Mouse (Mus musculus) CD4-positive, CD25-positive, alpha-beta regulatory T cell, adult 2 months (primary cell): Measurements from ENCODE around the gene Adamts20.
"Not testable (repeated sequence)": the region's sequence is repeated elsewhere in the genome, so short reads cannot be mapped to it uniquely, and the experiment has no call there.

Source experiments
- DNase-seq: peaks from one replicate; pipeline ENCODE4 v3.0.0-alpha.2; 2012; ENCODE audit warnings: low read depth, low spot score

Adamts20 gene

DNA sequence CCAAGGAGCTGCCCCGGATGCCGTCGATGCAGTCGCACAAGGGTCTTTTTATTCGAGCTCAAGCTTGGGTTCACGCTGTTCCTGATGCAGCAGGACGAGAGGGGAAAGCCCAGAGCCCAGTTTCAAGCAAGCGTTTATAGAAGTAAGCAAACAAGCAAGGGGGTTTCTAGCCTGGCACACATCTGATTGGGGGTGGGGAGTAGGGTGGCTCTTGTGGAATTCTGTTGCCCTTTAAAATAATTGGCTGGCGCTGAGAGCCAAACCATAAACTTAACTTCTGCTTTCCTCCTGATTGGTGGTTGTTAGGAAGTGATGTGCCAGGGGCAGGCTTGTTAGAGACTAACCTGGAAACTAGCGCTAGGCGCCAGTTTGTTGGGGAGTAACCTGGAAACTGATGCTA is at the start of gene Adamts20:
TSS of gene Adamts20 (minus strand) at position 101 of the 400 bp plus-strand sequence.
- DNase-seq, result no peak

GRCm38 (mm10) chr15:94503451-94504215 is 38.4 kb upstream of the Adamts20 start:
- no peak for DNase-seq

- no peak for DNase-seq
These were observed 34.0 kb upstream of the Adamts20 start for GRCm38 (mm10) chr15:94499260-94499659.

- DNase-seq, result peak; percentile 8
These were observed 30.7 kb upstream of the Adamts20 start for GRCm38 (mm10) chr15:94495936-94496335.

- peak; percentile 9 for DNase-seq
These were observed 29.2 kb upstream of the Adamts20 start for GRCm38 (mm10) chr15:94494445-94494844.

- no peak for DNase-seq
These were observed 24.2 kb upstream of the Adamts20 start for GRCm38 (mm10) chr15:94489433-94489832.

DNA sequence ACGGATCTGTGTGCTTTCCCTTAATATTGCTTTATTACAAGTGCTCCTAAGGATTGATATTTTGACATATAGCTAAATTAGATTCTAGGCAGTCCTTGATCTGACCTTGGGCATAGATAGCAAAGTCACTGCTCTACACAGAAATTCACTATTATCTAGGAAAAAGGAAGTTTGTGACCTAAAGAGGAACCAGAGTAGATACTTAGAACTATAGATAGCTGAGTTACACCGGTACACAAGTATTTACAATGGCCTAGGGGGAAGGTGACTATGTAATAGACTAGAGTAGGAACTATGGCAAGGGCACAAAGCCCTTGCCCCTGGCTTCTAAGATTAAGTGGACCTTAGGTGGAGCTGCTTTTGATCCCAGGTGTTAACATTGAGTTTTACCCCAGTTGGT is 22.8 kb upstream of the Adamts20 start:
- not testable (repeated sequence) for DNase-seq

DNA sequence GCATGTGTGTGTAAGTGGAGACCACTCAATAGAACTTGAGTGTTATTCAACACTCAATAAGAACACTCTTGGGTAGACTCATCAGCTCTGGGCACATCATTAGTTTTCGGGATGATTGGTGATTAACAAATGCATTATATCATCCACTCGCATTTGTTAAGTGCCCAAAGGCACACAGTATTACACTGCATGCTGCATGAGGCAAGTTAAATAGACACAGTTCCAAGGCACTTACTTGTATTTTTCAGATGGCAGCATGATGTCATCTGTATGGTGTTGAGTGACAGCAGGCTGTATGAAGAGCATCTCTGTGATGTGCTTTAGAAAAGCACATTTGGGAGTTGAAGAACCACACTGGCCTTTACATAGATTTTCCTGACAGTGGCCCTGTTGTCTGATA is 17.3 kb upstream of the Adamts20 start:
- DNase-seq, result no peak

DNA sequence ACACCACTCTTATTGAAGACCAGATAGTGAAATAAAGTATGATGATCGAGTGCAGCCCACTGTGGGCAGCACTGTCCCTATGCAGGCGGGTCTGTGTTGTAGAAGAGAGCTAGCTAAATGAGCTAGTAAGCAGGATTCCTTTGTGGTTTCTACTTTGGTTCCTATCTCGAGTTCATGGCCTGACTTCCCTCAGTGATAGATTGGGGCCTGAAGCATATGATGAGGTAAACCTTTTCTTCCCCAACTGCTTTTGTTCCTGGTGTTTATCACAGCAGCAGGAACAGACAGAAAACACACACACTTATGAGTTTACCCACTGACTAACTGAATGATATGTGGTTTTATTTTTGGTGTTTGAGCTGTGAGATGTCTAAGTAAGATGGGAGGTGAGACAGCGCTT is 15.6 kb upstream of the Adamts20 start:
- no peak for DNase-seq

- no peak for DNase-seq
These were observed 15.0 kb upstream of the Adamts20 start for GRCm38 (mm10) chr15:94480248-94480647.

GRCm38 (mm10) chr15:94479513-94480136 is 14.4 kb upstream of the Adamts20 start:
- DNase-seq, result no peak

DNA sequence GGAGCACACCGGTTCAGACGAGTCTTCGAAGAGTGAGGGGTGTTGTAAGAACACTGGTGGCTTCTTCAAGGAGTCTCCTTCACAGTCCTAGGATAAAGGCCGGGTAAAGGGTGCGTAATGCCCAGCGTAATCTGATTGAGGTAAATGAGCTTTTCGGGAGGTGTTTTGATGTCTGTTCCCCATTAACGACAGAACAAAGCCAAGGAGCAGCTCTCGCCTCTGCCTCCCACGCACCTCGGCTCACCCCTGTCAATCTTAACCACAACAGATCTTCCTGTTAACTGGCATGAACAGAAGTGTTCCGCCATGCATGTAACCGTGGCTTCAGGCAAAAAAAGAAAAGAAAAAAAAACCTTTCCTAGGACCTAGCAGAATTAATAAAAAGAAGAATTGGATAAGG is 13.5 kb upstream of the Adamts20 start:
- peak; percentile 73 for DNase-seq

DNA sequence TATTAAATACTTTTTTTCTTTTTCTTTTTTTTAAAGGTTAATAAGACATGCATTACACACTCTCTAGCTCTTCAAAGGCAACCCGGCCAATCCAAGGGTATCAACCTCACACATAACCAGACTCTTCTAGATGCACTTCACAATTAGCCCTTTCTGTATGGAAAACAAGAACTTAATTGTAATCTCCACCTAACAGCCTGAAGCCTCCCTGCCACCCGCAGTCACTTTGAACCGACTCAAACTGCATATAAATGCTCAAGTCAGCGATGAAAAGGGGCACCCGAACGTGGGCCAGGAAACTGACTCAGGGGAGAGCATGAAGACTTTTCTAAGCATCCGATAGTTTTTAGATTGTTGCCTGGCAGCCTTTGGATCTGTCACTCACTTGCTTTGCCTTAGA is 12.1 kb upstream of the Adamts20 start:
- no peak for DNase-seq

GRCm38 (mm10) chr15:94475975-94476374 is 10.8 kb upstream of the Adamts20 start:
- no peak for DNase-seq

DNA sequence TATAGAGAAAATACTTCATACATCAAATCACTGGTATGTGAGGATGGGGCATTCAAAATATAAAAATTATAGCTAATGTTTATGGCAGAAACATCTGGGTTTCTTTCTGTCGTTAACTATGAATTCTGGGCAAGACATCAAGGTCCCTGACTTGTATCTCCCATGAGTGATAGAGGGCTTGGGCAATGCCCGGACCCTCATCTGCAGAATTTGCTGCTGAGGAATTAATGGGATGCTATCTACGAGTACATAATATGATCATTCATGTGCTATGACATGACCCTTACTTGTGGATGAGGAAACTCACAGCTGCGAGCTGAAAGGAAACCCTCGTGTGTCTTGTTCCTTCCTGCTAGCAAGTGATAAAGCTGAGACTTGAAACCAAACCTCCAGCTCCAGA is 5.1 kb upstream of the Adamts20 start:
- no peak for DNase-seq

DNA sequence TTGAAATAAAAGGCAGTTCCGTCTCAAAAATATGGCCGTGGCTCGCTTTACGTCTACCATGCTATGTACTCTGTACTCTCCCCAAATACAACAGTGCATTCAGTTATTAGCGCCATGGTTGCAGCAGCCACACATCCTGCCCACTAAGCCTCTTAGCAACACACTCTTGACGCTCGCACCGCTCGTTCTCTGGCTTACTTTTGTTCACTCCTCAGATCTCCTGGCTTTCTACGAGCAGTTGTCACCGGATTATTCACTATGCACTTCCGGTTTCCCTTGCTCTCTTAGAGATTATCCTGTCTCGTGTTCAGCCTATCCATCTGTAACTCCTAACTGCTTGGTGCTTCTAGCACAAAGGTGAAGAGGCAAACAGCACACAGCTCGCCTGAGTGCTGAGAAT is 337 bp downstream of the Adamts20 start:
- DNase-seq, result no peak

DNA sequence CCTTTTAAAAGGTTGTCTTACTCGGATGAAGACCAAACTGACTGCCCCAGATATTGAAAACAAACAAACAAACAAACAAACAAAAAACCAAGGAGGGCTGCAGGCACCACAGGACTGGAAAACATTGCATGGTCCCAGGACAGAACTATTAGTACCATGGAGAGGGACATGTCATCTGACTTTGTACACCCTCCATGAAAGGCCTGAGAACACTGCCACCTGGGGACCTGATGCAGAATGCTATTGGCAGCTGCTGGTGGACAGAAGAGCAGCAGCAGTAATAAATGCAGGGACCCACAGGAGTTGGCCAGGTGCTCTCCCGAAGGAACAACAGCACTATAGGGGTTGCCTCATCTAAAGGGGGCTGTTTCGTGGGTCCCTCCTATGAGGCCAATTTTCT is 2.0 kb downstream of the Adamts20 start:
- no peak for DNase-seq

DNA sequence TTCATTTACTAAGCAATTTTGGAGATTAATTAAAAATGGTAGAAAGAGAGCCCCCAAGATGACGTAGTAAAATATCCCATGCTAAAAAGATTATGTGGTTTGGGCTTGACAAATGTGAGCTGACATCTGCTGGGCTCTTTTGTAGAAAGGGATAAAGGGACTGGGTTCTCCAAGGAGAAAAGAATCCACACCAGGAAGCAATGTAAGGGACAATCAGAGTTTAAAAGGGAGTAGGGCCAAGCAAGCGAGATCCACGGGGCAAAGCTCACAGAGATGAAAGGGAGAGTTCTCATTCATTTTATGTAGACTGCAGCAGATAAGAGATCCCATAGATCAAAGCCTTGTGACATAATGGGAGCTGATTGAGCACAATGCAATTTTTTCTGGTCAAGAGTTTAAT is 3.0 kb downstream of the Adamts20 start:
- DNase-seq, result no peak

- no peak for DNase-seq
These were observed 4.1 kb downstream of the Adamts20 start for GRCm38 (mm10) chr15:94461166-94461565.

- no peak for DNase-seq
These were observed 7.4 kb downstream of the Adamts20 start for GRCm38 (mm10) chr15:94457636-94458390.

DNA sequence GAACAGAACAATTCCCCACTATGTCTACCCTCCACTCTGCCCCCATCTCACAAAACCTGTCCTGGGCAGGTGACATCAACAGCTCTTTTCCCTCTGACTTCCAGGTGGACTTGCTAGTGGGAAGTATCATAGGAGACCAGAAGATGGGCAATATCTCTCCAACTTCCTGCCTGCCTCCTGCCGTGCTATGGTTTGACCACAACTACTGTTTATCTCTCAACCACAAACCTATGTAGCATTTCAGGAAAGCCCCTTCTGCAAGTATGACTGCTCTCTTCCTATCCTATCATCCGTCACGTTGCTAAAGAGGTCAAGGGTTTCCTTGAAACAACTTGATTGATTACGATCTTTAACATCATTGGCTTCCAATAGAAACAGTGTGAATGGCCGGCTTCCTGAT is 12.4 kb downstream of the Adamts20 start:
- DNase-seq, result no peak

- DNase-seq, result no peak
These were observed 13.6 kb downstream of the Adamts20 start for GRCm38 (mm10) chr15:94451600-94451999.
